Mouse (Mus musculus) monocyte, adult 5-6 weeks (primary cell): ENCODE results near the gene Vmn1r55. TPM values are rescaled to one million over a fixed set of nuclear protein-coding genes. Genes with fewer than 3 reads are reported as not detected.
A peak's percentile ranks its signal among the peaks of the same experiment; 100 is the strongest.
"Not testable (repeated sequence)": the region's sequence is repeated elsewhere in the genome, so short reads cannot be mapped to it uniquely, and the experiment has no call there.

Experiments
- ATAC-seq: fragments of 153-309, 156-312 bp; replicated peaks from 2 replicates; pipeline ENCODE4 v1.8.0; 2017; ENCODE audit warnings: mild to moderate bottlenecking; ENCODE audit not compliant: low TSS enrichment, insufficient number of reproducible peaks, severe bottlenecking, poor library complexity, low FRiP score
- total RNA-seq: library from RNA; stranded (forward); fragments of 200-1000, 200-491, 200-594 nt; gene quantifications from 3 replicates; pipeline ENCODE4 v1.2.3, GENCODE M21; 2017

Vmn1r55 gene
- total RNA-seq, 1 experiment from 2014 or later: not detected

DNA sequence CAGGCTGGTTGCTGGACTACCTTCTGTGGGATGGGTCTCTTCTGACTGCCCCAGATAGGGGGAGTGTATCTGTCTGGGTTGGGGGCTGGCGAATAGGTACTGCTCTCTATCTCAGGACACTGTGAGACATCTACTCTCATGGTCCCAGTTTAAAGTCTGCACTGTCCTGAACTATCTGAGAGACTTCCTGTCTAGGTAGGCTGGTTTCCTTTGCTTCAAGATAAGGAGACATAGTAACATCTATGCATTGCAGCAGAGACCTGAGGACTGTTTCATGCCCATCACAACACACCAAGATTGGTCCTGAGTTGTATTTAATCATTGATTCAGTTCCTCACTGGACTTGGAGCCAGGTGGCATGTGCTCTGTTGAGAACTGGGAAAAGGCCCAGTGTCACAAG is 64.0 kb downstream of the Vmn1r55 start:
- ATAC-seq: no peak

DNA sequence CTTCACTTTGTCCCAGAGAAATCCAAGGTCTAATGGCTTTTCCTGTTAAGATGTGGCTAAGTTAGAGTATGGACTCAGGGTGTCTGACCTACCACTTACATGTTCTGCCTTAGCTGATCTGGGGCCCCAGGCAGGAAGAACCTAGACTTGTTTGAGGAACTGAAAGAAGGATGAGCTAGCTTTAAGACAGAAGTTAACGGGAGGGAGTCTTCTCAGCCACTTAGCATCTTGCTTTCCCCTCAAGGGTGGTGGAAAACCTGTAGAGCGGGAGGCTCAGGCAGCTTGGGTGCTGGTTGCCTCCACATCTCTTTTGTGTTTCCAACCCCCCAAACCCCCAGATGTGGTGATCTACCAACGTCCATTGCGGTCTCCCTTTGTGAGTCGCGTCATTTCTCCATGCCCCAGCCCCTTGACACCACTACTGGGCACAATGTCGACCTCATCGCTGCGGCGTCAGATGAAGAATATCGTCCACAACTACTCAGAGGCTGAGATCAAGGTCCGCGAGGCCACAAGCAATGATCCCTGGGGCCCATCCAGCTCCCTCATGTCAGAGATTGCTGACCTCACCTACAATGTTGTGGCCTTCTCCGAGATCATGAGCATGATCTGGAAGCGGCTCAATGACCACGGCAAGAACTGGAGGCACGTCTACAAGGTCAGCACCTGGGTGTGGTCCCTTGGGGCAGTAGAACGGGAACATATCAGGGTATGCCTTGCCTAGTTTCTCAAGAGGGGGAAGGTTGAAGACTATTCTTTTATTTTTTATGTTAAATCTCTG is 66.0 kb downstream of the Vmn1r55 start:
- peak; percentile 71 for ATAC-seq

DNA sequence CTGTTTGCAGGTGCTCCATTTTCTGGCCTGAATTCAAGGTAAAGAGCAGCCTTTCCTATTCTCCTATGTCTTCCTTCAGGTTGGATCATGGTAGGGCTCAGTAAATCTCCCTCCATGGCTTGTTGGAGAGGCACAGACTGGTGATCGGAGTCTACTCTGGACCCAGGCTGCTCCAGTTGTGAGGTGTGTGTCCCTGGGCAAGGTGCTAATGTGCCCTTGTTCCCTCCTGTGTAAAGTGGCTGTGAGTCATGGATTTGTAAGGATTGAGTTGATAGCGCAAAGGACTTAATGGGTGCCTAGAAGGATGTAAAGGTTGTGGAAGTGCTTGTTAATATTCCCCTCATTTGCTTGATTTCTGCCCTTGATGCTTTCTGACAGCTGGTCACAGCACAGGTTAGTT is 67.5 kb downstream of the Vmn1r55 start:
- no peak for ATAC-seq

GRCm38 (mm10) chr7:5081241-5081640 is 68.2 kb downstream of the Vmn1r55 start:
- no peak for ATAC-seq

GRCm38 (mm10) chr7:5080815-5081214 is 68.7 kb downstream of the Vmn1r55 start:
- ATAC-seq: no peak

DNA sequence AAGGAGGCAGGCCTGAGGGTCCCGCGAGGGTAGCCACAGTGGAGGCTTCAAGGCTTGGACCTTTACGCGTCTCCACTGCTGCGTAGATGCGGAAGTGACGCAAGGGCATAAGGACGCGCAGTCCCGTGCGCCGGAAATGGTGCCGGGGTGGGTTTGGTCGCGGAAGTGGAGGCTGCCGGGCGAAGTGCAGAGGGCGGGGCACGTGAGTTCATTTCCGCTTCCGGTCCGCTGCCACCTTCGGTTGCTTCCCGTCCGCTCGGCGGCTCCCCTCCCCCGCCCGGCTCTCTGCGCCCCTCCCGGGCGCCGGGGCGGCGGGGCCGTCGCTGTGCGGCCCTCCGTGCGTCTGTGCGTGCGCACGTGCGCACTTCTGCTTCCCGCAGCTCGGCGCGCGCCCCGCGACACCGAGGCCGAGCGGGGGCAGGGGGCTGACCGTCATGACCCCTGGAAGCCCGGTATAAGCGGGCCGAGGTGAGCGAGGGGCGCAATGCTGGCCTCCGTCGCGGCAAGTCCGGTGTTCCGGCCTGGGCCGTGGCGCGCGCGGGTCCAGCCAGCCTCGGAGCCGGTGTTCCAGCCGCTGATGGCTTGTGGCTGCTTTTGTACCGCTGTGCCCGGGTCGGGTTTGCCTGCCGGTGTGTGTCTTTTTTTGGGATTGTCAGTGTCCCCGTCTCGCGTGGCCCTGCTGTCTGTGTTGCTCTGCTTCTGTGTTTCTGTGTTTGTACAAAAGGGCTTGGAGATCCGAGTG is 69.3 kb downstream of the Vmn1r55 start, which contains the start of gene Epn1:
TSS of gene Epn1 (plus strand) at position 226 of the 742 bp plus-strand sequence.
- peak; percentile 89 for ATAC-seq

DNA sequence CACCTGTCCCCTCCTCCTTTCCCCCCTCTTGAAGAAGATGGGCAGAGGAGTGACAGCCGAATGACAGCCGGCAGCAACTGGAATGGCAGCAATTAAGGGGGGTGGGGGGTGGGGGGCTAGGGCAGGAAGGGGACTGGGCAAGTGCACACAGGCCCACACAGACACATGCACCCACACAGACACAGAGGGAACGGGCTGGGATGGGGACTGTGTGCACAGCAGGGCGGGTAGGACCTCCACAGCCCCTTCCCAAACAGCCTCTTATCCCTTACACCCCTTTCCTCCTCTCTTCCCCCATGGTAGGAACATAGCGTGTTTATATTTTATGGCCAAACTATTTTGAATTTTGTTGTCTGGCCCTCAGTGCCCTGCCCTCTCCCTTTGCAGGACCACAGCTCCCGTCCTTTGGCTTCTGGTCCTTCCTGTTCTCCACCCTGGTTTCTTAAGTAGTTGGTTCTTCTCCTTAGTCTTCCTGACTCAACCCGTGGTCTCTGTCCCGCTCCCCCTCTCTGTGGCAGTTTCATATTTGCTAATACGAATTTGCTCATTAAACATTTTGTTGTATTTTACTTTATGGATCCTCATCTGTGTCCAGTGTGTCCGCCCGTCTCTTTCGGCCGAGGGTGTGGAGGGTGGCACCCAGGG is 70.0 kb downstream of the Vmn1r55 start:
- not testable (repeated sequence) for ATAC-seq

Other genes starting within 250 kb of the Vmn1r55 start
- not detected in 3 replicates for gene Gm36210, start 243.2 kb downstream of the Vmn1r55 start, total RNA-seq
- 2.6 to 6.0 TPM (median 5.9 TPM) in 3 replicates for gene Zfp628, start 234.5 kb downstream of the Vmn1r55 start, total RNA-seq
- 0.49 TPM in 1 of 3 replicates, not detected in the others for gene Nat14, start 227.6 kb downstream of the Vmn1r55 start, total RNA-seq
- not detected in 3 replicates for gene Ssc5d, start 223.9 kb downstream of the Vmn1r55 start, total RNA-seq
- not detected in 3 replicates for gene Sbk2, start 185.3 kb downstream of the Vmn1r55 start, total RNA-seq
- not detected in 3 replicates for gene Sbk3, start 178.5 kb downstream of the Vmn1r55 start, total RNA-seq
- 1.2 to 2.5 TPM (median 1.3 TPM) in 3 replicates for gene Zfp579, start 153.5 kb downstream of the Vmn1r55 start, total RNA-seq
- gene Zfp524, start 135.3 kb downstream of the Vmn1r55 start, total RNA-seq: 4.4 to 12.1 TPM (median 5.1 TPM) in 3 replicates
- gene Fiz1, start 135.0 kb downstream of the Vmn1r55 start, total RNA-seq: 12.5 to 26.2 TPM (median 14.6 TPM) in 3 replicates
- not detected in 3 replicates for gene Gm44973, start 134.2 kb downstream of the Vmn1r55 start, total RNA-seq
- 20.1 to 30.4 TPM (median 22.9 TPM) in 3 replicates for gene Zfp865, start 129.3 kb downstream of the Vmn1r55 start, total RNA-seq
- not detected in 3 replicates for gene Ccdc106, start 129.1 kb downstream of the Vmn1r55 start, total RNA-seq
- 1.4 to 1.5 TPM in 2 of 3 replicates, not detected in the other for gene 4632433K11Rik, start 115.6 kb downstream of the Vmn1r55 start, total RNA-seq
- gene Zfp784, start 111.2 kb downstream of the Vmn1r55 start, total RNA-seq: 3.0 to 3.8 TPM (median 3.1 TPM) in 3 replicates
- not detected in 3 replicates for gene Zfp580, start 98.1 kb downstream of the Vmn1r55 start, total RNA-seq
- 119 to 185 TPM (median 151 TPM) in 3 replicates for gene U2af2, start 87.5 kb downstream of the Vmn1r55 start, total RNA-seq
- gene Epn1, start 69.4 kb downstream of the Vmn1r55 start, total RNA-seq: 65.8 to 88.9 TPM (median 80.5 TPM) in 3 replicates
- not detected in 3 replicates for gene Rfpl4, start 32.7 kb downstream of the Vmn1r55 start, total RNA-seq
- gene Rasl2-9, start 23.7 kb downstream of the Vmn1r55 start, total RNA-seq: 0.53 to 2.8 TPM in 2 of 3 replicates, not detected in the other
- not detected in 3 replicates for gene Vmn1r56, start 47.1 kb upstream of the Vmn1r55 start, total RNA-seq
- gene Vmn1r57, start 68.8 kb upstream of the Vmn1r55 start, total RNA-seq: not detected in 3 replicates
- not detected in 3 replicates for gene Gm5065, start 200.9 kb upstream of the Vmn1r55 start, total RNA-seq
- not detected in 3 replicates for gene Nlrp2, start 201.4 kb upstream of the Vmn1r55 start, total RNA-seq